Mouse (Mus musculus) kidney, postnatal 36 days (tissue): ENCODE results near the gene Scp2.
"Not testable (repeated sequence)": the region's sequence is repeated elsewhere in the genome, so short reads cannot be mapped to it uniquely, and the experiment has no call there.

ENCODE experiments used
- DNase-seq, 2 experiments: peaks; one replicate each; pipeline ENCODE4 v3.0.0; 2021 to 2022; ENCODE audit warnings: mixed read lengths in 2 of 2

Gene Scp2

GRCm38 (mm10) chr4:108096345-108096744, 48.5 kb downstream of the Scp2 start, which contains the start of gene Podn:
Gene Podn, minus strand, starts transcription at chr4:108096445.
- no peak for DNase-seq

DNA sequence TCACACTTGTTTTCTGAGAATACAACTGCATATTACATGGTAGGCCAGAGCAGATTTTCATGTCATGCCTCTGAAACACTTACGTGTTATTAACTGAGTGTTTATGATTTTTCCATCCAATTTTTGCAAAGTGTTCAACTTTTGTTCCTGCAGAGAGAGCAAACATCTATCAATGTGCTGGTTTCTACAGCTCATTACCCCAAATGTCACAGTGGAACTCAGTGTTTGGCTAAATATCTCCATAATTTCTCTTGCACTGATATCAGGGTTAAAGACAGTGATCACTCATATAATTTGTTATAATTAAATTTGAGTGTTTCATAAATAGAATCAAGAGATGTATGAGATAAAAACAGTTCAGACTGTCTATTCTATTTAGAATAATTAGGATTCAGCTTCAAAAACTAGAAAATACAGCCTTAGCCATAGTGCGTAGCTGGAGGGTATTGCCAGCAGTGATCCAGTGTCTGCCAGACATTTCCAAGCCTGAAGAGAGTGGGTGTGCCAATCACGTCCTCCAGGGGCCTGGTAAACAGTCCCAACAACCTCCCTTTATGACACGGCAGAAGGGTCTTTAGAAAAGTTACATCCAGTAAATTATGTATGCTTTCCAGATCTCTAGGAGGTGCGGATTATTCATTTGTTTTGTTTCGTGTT, 51.9 kb downstream of the Scp2 start:
- DNase-seq: no peak

GRCm38 (mm10) chr4:108083993-108084392, 60.8 kb downstream of the Scp2 start:
- DNase-seq: no peak

- DNase-seq: peak; percentile 58 to 63
Measured at GRCm38 (mm10) chr4:108083032-108083735, 61.6 kb downstream of the Scp2 start.

- no peak for DNase-seq
Measured at GRCm38 (mm10) chr4:108082401-108082806, 62.4 kb downstream of the Scp2 start.

GRCm38 (mm10) chr4:108080876-108081275, 63.9 kb downstream of the Scp2 start:
- no peak for DNase-seq

GRCm38 (mm10) chr4:108079762-108080161, 65.0 kb downstream of the Scp2 start:
- DNase-seq: no peak

DNA sequence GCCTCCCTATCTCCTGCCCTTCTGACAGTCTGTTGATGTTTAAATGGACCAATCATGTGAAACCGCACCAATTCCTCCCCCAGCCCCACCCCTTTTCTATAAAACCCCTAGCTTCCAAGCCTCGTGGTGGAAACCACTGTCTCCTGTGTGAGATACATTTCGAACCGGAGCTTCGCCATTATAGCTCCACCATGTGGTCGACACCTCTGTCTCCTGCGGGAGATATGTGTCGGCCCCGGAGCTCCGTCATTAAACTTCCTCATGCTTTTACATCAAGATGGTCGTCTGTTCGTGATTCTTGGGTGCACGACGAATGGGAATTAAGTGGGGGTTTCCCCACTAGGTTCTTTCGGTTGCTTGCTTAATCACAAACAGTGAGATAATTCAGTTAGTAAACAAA, 65.6 kb downstream of the Scp2 start:
- not testable (repeated sequence) for DNase-seq

DNA sequence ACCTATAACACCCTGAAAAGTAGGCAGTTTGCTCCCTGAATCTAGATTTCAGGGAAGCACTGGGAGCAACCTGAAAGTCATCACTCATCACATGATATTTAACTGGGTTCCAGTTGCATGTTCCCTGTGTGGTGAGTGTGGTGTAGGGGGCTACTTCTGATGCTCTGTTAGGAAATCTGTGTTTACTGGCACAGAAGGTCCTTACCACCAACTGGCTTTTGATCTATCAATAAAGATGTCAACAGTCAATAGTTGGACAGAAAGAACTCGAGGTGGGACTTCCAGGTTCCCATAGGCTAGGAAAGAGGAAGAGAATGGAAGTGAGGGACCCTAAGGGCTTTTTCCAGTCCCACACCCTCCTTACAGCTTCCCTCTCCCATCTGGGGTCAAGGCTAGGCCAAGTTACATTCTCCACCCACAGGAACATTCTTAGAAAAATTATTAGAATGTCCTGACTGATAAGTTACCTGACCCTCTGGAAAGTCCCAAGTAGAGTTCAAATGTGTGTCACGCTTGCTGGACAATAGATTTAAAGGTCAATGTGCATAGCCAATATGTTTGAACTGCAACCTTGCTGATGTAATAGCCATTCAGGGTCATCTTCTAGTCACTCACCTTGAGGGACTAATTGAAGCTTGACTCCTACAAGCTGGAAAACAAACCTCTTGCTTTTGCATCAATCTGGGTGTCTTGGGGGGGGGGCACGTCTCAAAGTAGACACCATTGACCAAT, 67.4 kb downstream of the Scp2 start:
- no peak for DNase-seq

DNA sequence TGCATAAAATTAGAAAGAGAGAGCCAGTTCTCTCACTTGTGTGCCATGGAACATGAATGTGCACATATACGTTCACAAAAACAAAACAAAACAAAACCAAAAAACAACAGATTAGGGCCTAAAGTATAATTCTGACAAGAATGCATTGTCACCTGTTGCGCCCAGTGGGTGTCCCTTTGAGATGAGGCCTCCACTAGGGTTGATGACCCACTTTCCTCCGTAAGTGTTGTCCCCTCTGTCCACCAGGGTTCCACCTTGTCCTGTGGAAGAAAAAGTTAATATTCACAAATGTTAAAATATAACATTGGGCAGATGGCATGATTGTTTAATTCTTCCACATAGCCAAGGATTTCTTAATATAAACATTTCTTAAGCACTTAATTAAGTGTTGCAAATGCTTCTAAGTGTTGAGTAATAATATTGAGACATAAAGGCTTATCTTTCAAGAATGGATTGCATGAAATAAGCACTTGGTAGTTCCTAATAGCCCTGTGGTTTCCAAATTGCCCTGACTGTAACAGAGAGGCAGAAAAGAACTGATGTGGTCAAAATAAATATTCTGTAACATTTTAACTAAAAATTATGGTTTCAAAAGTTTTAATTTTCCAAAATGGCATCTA, 70.5 kb downstream of the Scp2 start:
- DNase-seq: no peak

GRCm38 (mm10) chr4:108072086-108072485, 72.7 kb downstream of the Scp2 start:
- DNase-seq: peak; percentile 40 to 69

- peak; percentile 97 to 99 for DNase-seq
Measured at GRCm38 (mm10) chr4:108071235-108071901, 73.4 kb downstream of the Scp2 start.

DNA sequence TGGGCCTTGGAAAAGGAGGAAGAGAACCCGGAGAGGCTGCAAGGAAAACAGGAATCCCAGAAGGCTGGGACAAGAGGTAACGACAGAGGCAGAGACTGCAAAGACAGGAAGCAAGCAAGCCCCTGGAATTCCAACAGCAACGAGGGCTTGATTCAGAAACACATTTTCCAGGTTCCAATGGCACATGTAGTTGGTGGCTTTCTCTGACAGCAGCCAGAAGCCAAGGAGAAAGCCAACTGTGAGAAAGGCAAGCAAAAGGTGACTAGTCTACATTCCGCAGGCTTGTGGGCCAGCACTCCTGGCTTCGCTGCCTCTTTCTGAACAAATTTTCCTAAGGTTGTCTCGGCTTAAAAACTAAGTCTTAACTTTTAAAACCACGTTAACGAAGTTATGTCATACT, 74.1 kb downstream of the Scp2 start:
- DNase-seq: no peak

- DNase-seq: no peak
Measured at GRCm38 (mm10) chr4:108070286-108070685, 74.5 kb downstream of the Scp2 start.

DNA sequence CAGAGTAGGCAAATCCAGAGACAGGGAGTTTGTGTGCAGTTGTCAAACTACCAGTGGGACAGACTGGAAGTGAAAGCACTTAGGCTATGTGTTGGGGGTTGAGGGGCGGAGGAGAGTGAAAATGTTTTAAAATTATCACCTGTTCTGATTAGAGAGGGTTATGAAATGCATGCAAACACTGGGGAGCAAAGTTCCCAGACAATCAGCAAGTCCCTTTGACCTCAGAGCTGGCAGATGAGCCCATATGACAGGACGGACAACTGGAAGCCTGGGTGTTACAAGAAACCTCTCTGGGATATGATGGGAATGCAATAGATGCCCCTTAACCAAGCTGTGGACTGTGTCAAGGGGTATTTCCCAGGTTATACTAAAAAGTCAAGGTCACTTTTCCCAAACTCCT, 76.7 kb downstream of the Scp2 start:
- peak; percentile 48 to 58 for DNase-seq

DNA sequence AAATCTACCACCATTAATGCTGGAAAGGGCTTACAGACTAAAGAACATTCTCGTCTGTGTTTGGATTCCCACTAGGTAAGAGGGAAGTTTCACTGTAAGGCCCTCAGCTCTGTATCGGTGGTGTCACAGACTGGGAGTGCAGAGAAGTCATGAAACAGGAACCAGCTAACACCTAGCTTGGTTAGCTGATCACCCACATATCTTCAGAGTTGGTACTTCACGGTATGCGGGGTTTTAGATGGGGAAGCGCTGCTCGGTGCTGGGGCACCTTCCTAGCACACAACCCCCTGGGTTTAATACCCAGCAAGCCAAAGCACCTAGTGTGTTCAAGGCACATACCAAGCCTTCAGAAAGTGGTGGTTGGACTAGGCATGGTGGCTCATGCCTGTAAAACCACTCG, 77.5 kb downstream of the Scp2 start:
- DNase-seq: no peak

GRCm38 (mm10) chr4:108066569-108066968, 78.2 kb downstream of the Scp2 start:
- peak; percentile 71 to 88 for DNase-seq

GRCm38 (mm10) chr4:108065176-108065844, 79.5 kb downstream of the Scp2 start:
- peak in 1 of 2 experiments; percentile 29 for DNase-seq

DNA sequence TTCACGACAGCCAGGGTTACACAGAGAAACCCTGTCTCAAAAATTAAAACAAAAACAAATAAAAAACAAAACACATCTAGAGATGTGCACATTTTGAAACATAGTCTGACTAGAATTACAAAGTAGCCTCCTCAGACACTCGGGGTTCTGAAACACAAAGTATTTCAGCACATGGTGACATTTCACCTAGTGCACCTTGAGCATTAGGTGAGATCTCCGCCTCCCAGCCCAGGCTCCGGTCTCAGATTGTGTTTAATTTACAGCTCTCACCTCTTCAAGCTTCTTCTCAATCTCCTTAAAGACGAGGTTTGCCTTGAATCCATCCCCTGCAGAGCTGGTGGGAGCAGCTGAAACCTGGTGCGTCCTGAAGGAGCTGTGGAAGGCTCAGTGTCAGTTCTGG, 81.2 kb downstream of the Scp2 start:
- DNase-seq: peak; percentile 48 to 64

DNA sequence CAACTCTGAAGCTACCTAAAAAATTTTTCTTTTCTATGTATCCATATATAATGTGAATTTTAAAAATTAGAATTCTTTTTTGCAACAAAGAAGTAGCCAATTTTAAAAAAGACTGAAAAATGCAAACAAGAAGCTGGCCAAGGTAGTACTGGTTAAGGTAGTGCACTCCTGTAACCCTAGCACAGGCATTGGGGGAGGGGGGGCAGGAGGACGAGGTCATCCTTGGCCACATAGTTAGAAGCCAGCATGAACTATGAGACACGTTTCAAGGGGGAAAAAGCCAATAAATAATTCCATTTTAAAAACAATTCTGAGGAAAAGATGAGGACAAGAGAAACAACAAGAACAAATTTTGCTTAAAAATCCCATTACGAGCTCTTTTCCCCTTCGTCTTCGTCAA, 82.3 kb downstream of the Scp2 start:
- peak in 1 of 2 experiments; percentile 51 for DNase-seq

DNA sequence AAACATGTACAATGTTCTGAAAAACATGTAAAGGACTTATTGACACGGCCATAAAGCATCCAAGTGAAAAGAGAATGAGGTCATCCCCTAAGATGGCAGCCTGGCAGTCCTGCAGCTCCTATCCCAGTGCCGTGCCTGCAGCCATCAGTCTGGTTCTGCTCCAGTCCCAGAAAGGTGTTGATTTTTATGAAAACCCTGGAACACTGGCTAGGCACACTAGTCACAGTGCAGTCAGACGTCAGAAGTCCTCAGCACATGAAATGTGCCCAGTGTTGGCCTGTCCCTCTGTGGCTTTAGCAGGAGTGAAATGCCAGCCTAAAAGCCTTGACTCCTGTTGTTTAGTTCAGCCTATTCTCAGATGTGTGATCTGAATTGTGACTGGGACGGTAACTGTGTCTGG, 84.0 kb downstream of the Scp2 start:
- DNase-seq: no peak
